Comparison of ENCODE assay signal across 10 mouse cellular contexts in the genomic region with DNA sequence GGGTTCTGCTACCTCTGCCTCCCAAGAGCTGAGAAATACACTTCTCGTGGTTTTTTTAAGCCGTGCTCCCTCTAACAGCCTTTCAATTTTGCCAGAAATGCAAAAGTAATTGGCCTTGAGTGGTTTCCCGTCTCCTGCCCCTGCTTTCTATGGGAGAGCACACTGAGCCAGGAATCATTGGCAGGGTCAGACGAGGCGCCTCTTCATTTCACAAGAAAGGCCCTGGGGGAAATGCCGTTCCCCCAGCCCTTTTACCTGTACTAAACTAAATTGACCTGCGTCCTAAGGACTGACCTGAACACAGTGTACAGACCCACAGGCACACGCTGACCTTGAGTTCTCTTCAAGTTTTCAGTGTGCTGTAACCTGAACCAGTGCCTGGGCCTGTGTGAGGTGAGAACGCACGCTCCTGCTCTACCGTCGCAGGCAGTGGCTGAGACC. TPM values are rescaled to one million over a fixed set of nuclear protein-coding genes. Genes with fewer than 3 reads are reported as not detected.
DNase-seq lines count a peak whose midpoint lies in the region; ATAC-seq and TF ChIP-seq lines count a peak whose summit lies in the region.
"Had no signal": no experiment of that assay in that cellular context is flagged by ENCODE, and none has a peak within 500 bp of the region (broad histone marks: within the 10 kb centered on the region; RNA-seq: fewer than 3 reads in every experiment).

No protein-coding gene starts in this region.

- WGBS in cerebellum, adult 2 months, result 69% methylated on average over 12 of the region's 12 CpGs
- WGBS in limb, embryonic 12.5 days, result 67% methylated on average over 12 of the region's 12 CpGs
- WGBS in limb, embryonic 10.5 days, result 83% methylated on average over 12 of the region's 12 CpGs
- WGBS in liver, embryonic 13.5 days (ENCODE audit: insufficient replicate concordance), result 82% methylated on average over 12 of the region's 12 CpGs

- peaks cover 51% of the 10 kb centered on the region for H3K36me3 ChIP-seq in limb, embryonic 12.5 days
- peaks cover 53% of the 10 kb centered on the region for H3K36me3 ChIP-seq in limb, embryonic 10.5 days
- peaks cover 37% of the 10 kb centered on the region for H3K36me3 ChIP-seq in liver, embryonic 13.5 days

- no peak for ATAC-seq in cerebellum, adult (ENCODE audit: insufficient number of reproducible peaks, low FRiP score, low TSS enrichment)
- ATAC-seq in limb, embryonic 12.5 days (ENCODE audit: insufficient number of reproducible peaks, insufficient read depth, low FRiP score, low TSS enrichment, low read depth), result no peak
- no peak for ATAC-seq in liver, embryonic 13.5 days (ENCODE audit: low read depth)
- ATAC-seq: intestine, embryonic 15.5 days had no signal

- no peak overlapping the region for H3K4me2 ChIP-seq in limb, embryonic 12.5 days
- no peak overlapping the region for H3K4me2 ChIP-seq in liver, embryonic 13.5 days
- H3K4me2 ChIP-seq: intestine, embryonic 15.5 days had no signal

- peak overlapping the region; percentile 26; the same call in 1 of the 2 replicates for H3K27ac ChIP-seq in cerebellum, adult 2 months (ENCODE audit: insufficient read depth, low read length)
- H3K27ac ChIP-seq in limb, embryonic 12.5 days, result peak overlapping the region; percentile 56; the same call in 1 of the 2 replicates
- H3K27ac ChIP-seq in limb, embryonic 10.5 days, result no peak overlapping the region
- H3K27ac ChIP-seq in liver, embryonic 13.5 days, result peak overlapping the region; percentile 57; the same call in 1 of the 2 replicates
- H3K27ac ChIP-seq: intestine, embryonic 15.5 days had no signal

- no peaks in the 10 kb centered on the region for H3K27me3 ChIP-seq in cerebellum, adult 2 months (ENCODE audit: control insufficient read depth, insufficient read depth, low read length)
- no peaks in the 10 kb centered on the region for H3K27me3 ChIP-seq in limb, embryonic 12.5 days
- H3K27me3 ChIP-seq in limb, embryonic 10.5 days (ENCODE audit: low read depth, poor library complexity, severe bottlenecking), result no peaks in the 10 kb centered on the region
- H3K27me3 ChIP-seq in liver, embryonic 13.5 days, result no peaks in the 10 kb centered on the region
- H3K27me3 ChIP-seq: intestine, embryonic 15.5 days had no signal

- no peak for DNase-seq in cerebellum, adult 2 months
- no peak for DNase-seq in limb, embryonic 10.5 days (ENCODE audit: low spot score)
- DNase-seq in fibroblast of lung, adult 2 months (ENCODE audit: low read depth), result peak; percentile 55
- DNase-seq in liver, embryonic 13.5 days, result no peak
- no peak for DNase-seq in frontal cortex, adult 2 months (ENCODE audit: extremely low spot score in 1 of 2, low spot score in 1 of 2)
- no peak for DNase-seq in right cerebral cortex, postnatal 36 days (ENCODE audit: low spot score in 2 of 2)
- DNase-seq: right cerebral cortex, postnatal 14 days had no signal

- TF ChIP-seq CTCF in cerebellum, adult 2 months (IDR thresholded peaks at IDR 0.05; ENCODE audit: borderline replicate concordance, insufficient read depth, low read depth, low read length), result no peak

- no peak overlapping the region for H3K9ac ChIP-seq in limb, embryonic 12.5 days (replicated peaks)
- no peak overlapping the region for H3K9ac ChIP-seq in liver, embryonic 13.5 days
- H3K9ac ChIP-seq: intestine, embryonic 15.5 days had no signal

- peaks cover 41% of the 10 kb centered on the region for H3K4me1 ChIP-seq in cerebellum, adult 2 months (ENCODE audit: control insufficient read depth, insufficient read depth, low read length)
- peaks cover 60% of the 10 kb centered on the region for H3K4me1 ChIP-seq in limb, embryonic 12.5 days (replicated peaks)
- H3K4me1 ChIP-seq in limb, embryonic 10.5 days, result peaks cover 50% of the 10 kb centered on the region
- peaks cover 66% of the 10 kb centered on the region for H3K4me1 ChIP-seq in liver, embryonic 13.5 days (replicated peaks)

- H3K9me3 ChIP-seq in limb, embryonic 12.5 days, result no peaks in the 10 kb centered on the region
- no peaks in the 10 kb centered on the region for H3K9me3 ChIP-seq in limb, embryonic 10.5 days (replicated peaks)
- no peaks in the 10 kb centered on the region for H3K9me3 ChIP-seq in liver, embryonic 13.5 days (replicated peaks)
- H3K9me3 ChIP-seq: intestine, embryonic 15.5 days had no signal

- no peak overlapping the region for H3K4me3 ChIP-seq in cerebellum, adult 2 months (replicated peaks; ENCODE audit: insufficient read depth, low read depth, low read length)
- H3K4me3 ChIP-seq in limb, embryonic 12.5 days (replicated peaks), result no peak overlapping the region
- no peak overlapping the region for H3K4me3 ChIP-seq in limb, embryonic 10.5 days
- H3K4me3 ChIP-seq in liver, embryonic 13.5 days (replicated peaks), result no peak overlapping the region
- H3K4me3 ChIP-seq: intestine, embryonic 15.5 days had no signal

- TF ChIP-seq POLR2A in cerebellum, adult 2 months (IDR thresholded peaks at IDR 0.05; ENCODE audit: borderline replicate concordance, insufficient read depth, low read length), result no peak

RNA-seq across cellular contexts. Expression of gene Cyp17a1, which starts 26.9 kb away (rescaled TPM):
- polyA plus RNA-seq in cerebellum, adult 2 months (2012; rRNA removed), result 0.06 and 0.08 TPM in 2 replicates
- polyA plus RNA-seq in limb, embryonic 12.5 days (2016; fragmentation: Nextera tagmentation; extraction: Ambion mirVana), result 0.15 TPM in 1 of 2 replicates, not detected in the other
- not detected in 2 replicates for polyA plus RNA-seq in limb, embryonic 10.5 days (2016; fragmentation: Nextera tagmentation; extraction: Ambion mirVana)
- polyA plus RNA-seq in liver, embryonic 13.5 days (2015; fragmentation: Nextera tagmentation; extraction: Ambion mirVana), result 0.07 TPM in 1 of 2 replicates, not detected in the other
- 0.78 TPM in 1 of 2 replicates, not detected in the other for polyA plus RNA-seq in frontal cortex, adult 2 months (2012; rRNA removed)
- polyA plus RNA-seq: intestine, embryonic 15.5 days had no signal

RNA-seq across cellular contexts. Expression of gene Borcs7, which starts 43.6 kb away (rescaled TPM):
- 19.0 and 19.1 TPM in 2 replicates for polyA plus RNA-seq in cerebellum, adult 2 months (2012; rRNA removed)
- 15.8 and 16.9 TPM in 2 replicates for polyA plus RNA-seq in limb, embryonic 12.5 days (2016; fragmentation: Nextera tagmentation; extraction: Ambion mirVana)
- 11.0 and 12.7 TPM in 2 replicates for polyA plus RNA-seq in limb, embryonic 10.5 days (2016; fragmentation: Nextera tagmentation; extraction: Ambion mirVana)
- polyA plus RNA-seq in liver, embryonic 13.5 days (2015; fragmentation: Nextera tagmentation; extraction: Ambion mirVana), result 6.6 and 7.1 TPM in 2 replicates
- 20.1 and 21.5 TPM in 2 replicates for polyA plus RNA-seq in frontal cortex, adult 2 months (2012; rRNA removed)

RNA-seq across cellular contexts. Expression of gene Wbp1l, which starts 47.2 kb away (rescaled TPM):
- polyA plus RNA-seq in cerebellum, adult 2 months (2012; rRNA removed), result 24.9 and 28.3 TPM in 2 replicates
- polyA plus RNA-seq in limb, embryonic 12.5 days (2016; fragmentation: Nextera tagmentation; extraction: Ambion mirVana), result 48.3 and 48.6 TPM in 2 replicates
- 49.8 and 52.3 TPM in 2 replicates for polyA plus RNA-seq in limb, embryonic 10.5 days (2016; fragmentation: Nextera tagmentation; extraction: Ambion mirVana)
- 14.9 and 17.3 TPM in 2 replicates for polyA plus RNA-seq in liver, embryonic 13.5 days (2015; fragmentation: Nextera tagmentation; extraction: Ambion mirVana)
- polyA plus RNA-seq in frontal cortex, adult 2 months (2012; rRNA removed), result 26.8 and 29.1 TPM in 2 replicates
